In genomic region chr2:172406173-172406572, GRCm38 (mm10) we compare ENCODE assay signal across 21 mouse cellular contexts. TPM values are rescaled to one million over a fixed set of nuclear protein-coding genes. Genes with fewer than 3 reads are reported as not detected.
"Had no signal": no experiment of that assay in that cellular context is flagged by ENCODE, and none has a peak within 500 bp of the region (broad histone marks: within the 10 kb centered on the region; RNA-seq: fewer than 3 reads in every experiment).

No protein-coding gene starts in this region.

- H3K9me3 ChIP-seq: lung, embryonic 15.5 days; midbrain, embryonic 12.5 days; neural tube, embryonic 13.5 days; stomach, embryonic 15.5 days had no signal

- H3K9ac ChIP-seq: liver, embryonic 14.5 days; lung, embryonic 15.5 days; midbrain, embryonic 12.5 days; neural tube, embryonic 13.5 days; stomach, embryonic 15.5 days had no signal

- H3K4me1 ChIP-seq: midbrain, embryonic 12.5 days; neural tube, embryonic 13.5 days; stomach, embryonic 15.5 days had no signal

- H3K36me3 ChIP-seq: lung, embryonic 15.5 days; midbrain, embryonic 12.5 days; neural tube, embryonic 13.5 days; stomach, embryonic 15.5 days had no signal

- DNase-seq: kidney, adult 11 months; kidney, postnatal 25 days; liver; lung, postnatal 14 days; retina, postnatal 1 day; right cerebral cortex, postnatal 4 days; thymus, adult 2 months; thymus, postnatal 25 days had no signal

- H3K4me3 ChIP-seq: lung, embryonic 15.5 days; midbrain, embryonic 12.5 days; neural tube, embryonic 13.5 days; stomach, embryonic 15.5 days had no signal

- H3K4me2 ChIP-seq: lung, embryonic 15.5 days; midbrain, embryonic 12.5 days; neural tube, embryonic 13.5 days; stomach, embryonic 15.5 days had no signal

- H3K27ac ChIP-seq: liver, embryonic 14.5 days; lung, embryonic 15.5 days; midbrain, embryonic 12.5 days; neural tube, embryonic 13.5 days; stomach, embryonic 15.5 days had no signal

- H3K27me3 ChIP-seq: lung, embryonic 15.5 days; midbrain, embryonic 12.5 days; neural tube, embryonic 13.5 days; stomach, embryonic 15.5 days had no signal

- ATAC-seq: midbrain, embryonic 16.5 days had no signal

RNA-seq across cellular contexts. Expression of gene Cass4, which starts 12.6 kb away (rescaled TPM):
- total RNA-seq: megakaryocyte-erythroid progenitor cell, adult 5-6 weeks had no signal

RNA-seq across cellular contexts. Expression of gene Gcnt7, which starts 52.2 kb away (rescaled TPM):
- total RNA-seq: layer of hippocampus, adult 18-20 months; layer of hippocampus, postnatal 10 days; left cerebral cortex, adult 18-20 months; left cerebral cortex, postnatal 10 days; megakaryocyte-erythroid progenitor cell, adult 5-6 weeks had no signal
- polyA plus RNA-seq: spleen, adult 2 months; thymus, adult 2 months; urinary bladder, adult 2 months had no signal
